Mouse (Mus musculus) adrenal gland, adult 18-20 months (tissue): ENCODE data around the gene Sh2b2. TPM values are rescaled to one million over a fixed set of nuclear protein-coding genes. Genes with fewer than 3 reads are reported as not detected.

ENCODE experiments used
- DNase-seq, 2 experiments: peaks; one replicate each; pipeline ENCODE4 v3.0.0; 2021 to 2022; ENCODE audit warnings: low spot score in 2 of 2
- long read RNA-seq, 2 experiments: library from polyadenylated mRNA; stranded (forward); transcript quantifications; one replicate each; pipeline ENCODE4 v2.0.0; 2021
- total RNA-seq, 2 experiments: library from RNA; stranded (reverse); gene quantifications; 1 replicate in 1 of 2; 2 replicates in 1 of 2; pipeline ENCODE4 v1.2.3; 2021

Sh2b2 gene
- 10 to 100 TPM; 21.8 to 85.0 TPM for total RNA-seq
- long read RNA-seq, experiment 1, transcript Sh2b2-201 (9 exons, 2,848 nt): major isoform, 127 of 200 reads
- long read RNA-seq, experiment 1, partial matches to known transcripts: 10 of 200 reads
- long read RNA-seq, experiment 1, other reads (novel, unspliced or antisense): 58 of 200 reads
- long read RNA-seq, experiment 2, transcript Sh2b2-201 (9 exons, 2,848 nt): major isoform, 27 of 55 reads
- long read RNA-seq, experiment 2, partial matches to known transcripts: 12 of 55 reads
- long read RNA-seq, experiment 2, other reads (novel, unspliced or antisense): 15 of 55 reads

DNA sequence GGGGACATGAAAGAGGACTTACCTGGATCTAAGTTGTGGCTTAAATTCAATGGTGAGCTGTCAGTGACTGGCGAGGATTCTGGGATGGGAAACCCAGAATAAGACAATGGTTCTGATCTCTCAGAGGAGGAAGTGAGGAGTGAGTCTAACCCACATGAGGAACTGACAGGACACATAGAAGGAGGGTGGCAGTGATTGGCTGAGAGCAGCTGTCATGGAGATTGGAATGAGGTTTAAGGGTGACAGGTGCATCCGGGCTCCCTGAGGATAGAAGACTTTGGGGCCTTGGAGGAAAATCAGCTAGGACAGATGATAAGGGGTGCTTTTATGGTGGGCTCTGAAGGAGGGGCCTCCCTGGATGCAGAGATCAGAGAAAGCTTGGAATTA, at the start of gene Sh2b2:
Gene Sh2b2, minus strand, starts transcription at position 105 of the 387 bp plus-strand sequence.
- DNase-seq: no peak

DNA sequence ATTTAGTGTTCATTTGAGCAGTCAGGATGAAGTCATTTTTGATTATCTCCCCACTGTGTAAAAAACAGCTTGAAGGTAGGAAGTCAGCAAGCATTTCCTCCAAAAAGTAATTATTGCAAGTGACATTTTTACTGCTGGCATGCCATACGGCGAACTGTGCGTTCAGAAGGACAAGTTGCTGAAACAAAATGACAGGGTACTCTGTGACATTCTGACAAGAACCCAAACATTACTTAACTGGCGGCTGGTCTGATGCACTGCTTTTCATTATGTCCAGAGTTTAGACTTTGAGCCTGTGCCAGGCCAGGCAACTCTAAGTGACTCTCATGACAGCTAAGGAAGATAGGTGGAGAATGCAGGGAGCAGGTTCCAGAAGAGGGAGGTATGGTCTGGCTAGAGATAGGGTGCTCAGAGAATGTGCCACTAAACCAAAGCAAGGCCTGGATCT, 46.6 kb upstream of the Sh2b2 start:
- no peak for DNase-seq

DNA sequence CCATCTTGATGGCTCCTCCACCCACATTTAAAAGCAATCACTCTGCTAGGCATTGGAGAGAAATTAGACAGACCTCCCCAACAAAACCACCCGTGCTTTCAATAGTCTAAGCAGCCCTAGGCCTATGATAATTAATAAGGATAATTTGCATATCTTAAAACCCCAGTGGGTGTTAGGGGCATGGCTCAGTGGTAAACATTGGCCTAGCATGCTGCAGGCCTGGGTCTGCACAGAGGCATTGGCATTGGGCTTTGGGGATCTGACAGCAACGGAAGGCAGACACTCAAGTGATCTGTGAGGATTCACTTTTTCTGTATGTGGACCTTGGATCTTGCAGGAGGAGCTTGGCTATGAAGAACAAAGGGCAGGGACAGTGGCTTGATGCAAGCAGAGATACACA, 46.0 kb upstream of the Sh2b2 start:
- DNase-seq: no peak

DNA sequence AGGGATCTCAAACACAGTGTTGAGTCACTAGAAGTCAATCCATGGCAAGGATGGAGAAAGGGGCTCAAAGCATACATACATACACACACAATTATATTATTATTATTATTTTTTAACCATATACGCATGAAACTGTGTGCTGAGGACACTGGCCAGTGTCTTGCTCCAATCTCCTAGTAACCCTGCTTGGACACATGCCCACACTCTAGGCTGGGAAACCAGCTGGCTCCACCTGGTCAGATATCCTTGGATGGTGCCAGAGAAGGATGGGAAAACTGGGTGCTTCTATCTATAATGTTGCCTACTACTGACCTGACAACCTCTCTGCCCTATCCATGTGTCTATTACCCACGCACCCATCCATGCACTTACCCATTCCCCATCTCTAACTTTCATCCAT, 45.2 kb upstream of the Sh2b2 start:
- DNase-seq: no peak

DNA sequence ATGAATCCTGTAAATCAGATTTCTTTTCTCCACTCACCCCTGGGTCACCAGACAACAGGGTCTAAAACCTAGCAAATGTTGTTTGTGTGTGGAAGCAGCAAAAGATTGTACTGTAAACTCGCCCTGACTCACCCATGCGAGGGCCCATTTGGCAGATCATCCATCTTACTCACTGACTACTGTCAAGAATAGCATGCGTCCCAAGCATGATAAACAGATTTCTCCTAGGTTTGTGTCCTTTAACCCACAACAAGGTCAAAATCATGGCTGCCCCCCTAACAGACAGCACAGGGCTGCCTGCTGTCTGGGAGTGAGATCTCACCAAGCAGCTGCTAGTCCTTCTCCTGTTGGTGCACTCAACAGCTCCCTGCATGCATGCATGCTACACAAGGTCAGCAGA, 43.4 kb upstream of the Sh2b2 start:
- no peak for DNase-seq

DNA sequence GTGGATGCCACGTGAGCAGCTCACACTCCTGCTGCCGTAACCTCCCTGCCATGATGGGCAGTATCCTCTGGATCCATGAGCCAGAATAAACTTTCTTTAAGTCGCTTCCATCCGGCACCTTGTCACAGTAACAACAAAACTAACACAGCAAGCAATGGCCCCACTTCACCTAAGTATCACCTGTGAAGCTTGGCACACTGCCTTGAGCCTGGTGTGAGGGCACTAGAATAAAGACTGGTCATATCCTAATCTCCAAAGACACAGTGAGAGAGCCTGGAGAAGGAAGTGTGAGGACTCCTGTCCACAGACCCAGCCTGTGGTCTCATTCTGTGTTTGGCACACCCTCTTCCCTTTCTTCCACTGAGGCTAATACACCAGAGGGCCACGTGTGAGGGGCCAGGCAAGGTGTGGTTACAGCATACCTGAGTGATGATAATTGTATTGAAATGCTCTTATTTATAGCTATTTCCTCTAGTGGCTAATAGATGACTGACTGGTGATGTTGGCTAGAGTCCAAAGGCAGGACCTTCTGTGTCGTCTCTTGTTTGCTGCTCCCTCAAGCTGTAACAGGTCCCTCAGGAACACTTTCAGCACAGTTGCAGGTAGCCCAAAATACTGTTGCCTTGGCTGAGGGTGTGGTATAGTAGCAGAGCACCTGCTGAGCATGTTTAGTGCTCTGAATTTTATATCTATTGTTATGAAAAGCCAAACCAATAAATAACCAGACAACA, 42.2 kb upstream of the Sh2b2 start:
- DNase-seq: no peak

GRCm38 (mm10) chr5:136286566-136286965, 40.2 kb upstream of the Sh2b2 start:
- no peak for DNase-seq

- no peak for DNase-seq
Observed at GRCm38 (mm10) chr5:136285106-136285505, 38.8 kb upstream of the Sh2b2 start.

- DNase-seq: no peak
Observed at GRCm38 (mm10) chr5:136281351-136281750, 35.0 kb upstream of the Sh2b2 start.

- DNase-seq: no peak
Observed at GRCm38 (mm10) chr5:136274739-136275138, 28.4 kb upstream of the Sh2b2 start.

DNA sequence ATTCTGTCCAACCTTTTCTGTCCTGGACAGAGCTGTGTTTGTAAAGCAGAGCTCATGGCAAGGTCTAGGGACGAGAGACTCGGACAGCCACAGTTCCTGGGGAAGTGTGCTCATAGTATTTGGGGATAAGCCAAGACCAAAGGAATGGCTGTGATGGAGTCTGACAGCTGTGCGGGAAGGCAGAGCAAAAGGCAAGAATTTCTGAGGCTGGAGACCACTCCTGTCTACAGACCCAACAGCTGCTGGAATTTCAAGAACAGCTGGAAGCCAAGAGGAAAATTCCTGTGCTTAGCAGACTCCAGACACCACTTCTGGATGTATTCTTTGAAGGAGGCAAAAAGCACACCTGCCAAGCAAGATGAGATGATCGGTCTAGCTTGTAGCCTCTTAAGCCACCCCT, 23.6 kb upstream of the Sh2b2 start:
- DNase-seq: no peak

- no peak for DNase-seq
Observed at GRCm38 (mm10) chr5:136266077-136266476, 19.7 kb upstream of the Sh2b2 start.

DNA sequence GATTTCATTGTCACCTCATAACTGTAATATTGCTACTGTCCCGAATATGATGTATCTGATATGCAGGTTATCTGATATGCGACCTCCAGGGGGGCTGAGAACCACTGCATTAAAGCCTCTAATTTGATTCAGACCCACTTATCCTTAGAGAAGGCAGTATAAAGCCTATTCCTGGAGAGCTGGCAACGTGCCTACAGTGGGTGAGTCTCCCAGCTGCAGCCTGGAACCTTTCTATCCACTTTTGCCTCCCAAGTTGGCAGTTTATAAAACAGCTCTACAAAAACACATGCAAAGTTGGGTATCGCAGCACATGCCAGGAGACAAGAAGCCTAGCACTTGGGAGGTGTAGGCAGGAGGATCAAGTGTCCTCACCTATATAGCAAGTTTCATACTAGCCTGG, 17.0 kb upstream of the Sh2b2 start:
- no peak for DNase-seq

- DNase-seq: peak; percentile 64 to 80
Observed at GRCm38 (mm10) chr5:136258919-136259318, 12.6 kb upstream of the Sh2b2 start.

DNA sequence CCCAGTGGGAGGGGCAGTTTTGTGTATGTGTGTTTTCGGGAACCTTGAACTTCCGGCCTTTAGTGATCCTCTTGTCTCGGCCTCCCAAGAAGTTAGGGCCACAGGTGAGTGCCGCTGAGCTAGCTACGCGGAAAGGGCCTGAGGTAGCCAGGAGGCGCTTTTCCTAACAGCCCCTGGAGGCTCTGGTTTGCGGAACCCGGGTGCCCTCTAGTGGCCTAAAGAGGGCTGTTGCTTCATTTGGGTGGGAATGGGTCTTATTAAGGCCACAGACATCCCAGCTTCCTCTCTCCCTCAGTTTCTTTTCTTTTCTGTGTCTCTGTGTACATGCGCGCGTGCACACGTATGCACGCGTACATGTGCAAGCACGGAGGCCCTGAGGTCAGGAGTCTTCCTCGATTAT, 6.5 kb upstream of the Sh2b2 start:
- DNase-seq: peak; percentile 78 to 91

GRCm38 (mm10) chr5:136251004-136251403, 4.6 kb upstream of the Sh2b2 start:
- DNase-seq: peak; percentile 37 to 72

- no peak for DNase-seq
Observed at GRCm38 (mm10) chr5:136248441-136248840, 2.1 kb upstream of the Sh2b2 start.

DNA sequence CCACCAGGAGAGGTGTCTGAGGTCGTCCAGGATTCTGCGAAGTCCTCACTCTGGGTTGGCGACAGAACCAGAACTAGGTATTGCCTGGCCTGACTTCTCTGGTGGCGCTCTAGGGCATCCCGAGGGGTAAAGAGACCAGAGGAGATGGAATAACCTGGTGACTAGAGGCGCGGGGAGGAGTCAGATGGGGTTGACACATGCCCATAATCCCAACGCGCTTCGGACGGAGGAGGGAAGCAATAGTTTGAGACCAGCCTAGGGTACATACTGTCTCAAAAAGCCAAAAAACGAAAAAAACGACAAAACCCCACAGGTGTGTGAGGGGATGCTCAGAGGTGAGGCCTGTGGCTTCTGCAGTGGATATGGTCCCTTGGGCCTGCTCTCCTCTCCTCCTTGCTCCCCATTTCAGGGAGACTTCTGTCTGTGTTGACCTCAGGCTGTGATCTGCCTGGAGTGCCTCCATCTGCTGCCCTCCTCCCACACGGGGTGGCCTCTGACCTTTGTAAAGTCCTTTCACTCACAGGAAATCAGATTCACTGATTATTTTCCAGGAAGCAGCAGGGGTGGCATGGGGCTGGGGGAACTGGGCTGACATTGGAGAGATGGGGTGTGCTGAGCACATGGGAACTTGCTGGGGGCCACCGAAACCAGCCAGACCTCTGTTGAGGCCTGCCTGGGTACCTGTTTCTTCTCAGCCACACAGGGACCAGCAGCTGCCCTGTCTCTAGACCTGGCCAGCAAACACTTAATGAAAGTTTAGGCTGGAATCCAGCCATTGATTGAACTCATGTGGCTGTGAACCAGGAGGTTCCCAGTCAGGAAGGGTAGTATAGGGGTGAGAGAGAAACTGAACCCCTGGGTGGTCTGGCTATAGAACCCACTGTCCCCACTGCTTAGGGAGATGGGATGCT, 560 bp downstream of the Sh2b2 start:
- DNase-seq: no peak

DNA sequence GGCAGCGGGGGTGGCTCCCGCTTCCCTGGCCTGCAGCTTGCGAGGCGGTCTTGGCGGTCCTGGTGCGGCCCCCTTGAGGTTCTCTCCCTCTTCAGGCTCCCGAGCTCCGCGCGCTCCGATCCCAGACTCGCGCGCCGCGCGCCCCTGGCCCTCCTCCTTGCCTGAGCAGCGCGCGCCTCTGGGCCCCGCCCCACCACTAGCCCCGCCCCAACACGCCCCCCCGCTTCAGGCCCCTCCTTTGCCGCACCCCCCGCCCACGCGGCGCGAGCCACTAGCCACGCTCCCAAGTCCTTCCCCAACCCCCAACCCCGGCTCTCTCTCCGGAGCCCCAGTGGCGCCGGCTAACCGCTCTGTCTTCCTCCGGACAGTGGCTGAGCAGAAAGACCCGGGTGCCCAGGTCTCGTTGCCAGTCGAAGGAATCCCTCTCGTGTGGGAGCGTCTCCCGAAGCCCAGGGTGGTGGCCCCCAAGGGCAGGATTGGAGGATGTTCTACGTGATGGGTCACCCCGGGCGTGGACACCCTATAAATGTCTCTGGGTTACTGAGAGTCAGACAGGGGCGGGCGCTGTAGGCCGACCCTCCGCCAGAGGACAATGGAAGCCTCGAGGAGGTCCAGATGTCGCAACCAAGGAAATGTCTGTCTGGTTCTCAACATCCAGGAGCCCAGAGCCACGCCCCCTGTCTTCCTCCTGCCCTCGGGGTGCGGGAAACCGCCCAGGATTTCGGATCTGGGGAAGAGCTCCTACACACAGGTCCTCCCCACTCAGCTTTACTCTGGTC, 1.4 kb downstream of the Sh2b2 start:
- DNase-seq: peak; percentile 88 to 95

DNA sequence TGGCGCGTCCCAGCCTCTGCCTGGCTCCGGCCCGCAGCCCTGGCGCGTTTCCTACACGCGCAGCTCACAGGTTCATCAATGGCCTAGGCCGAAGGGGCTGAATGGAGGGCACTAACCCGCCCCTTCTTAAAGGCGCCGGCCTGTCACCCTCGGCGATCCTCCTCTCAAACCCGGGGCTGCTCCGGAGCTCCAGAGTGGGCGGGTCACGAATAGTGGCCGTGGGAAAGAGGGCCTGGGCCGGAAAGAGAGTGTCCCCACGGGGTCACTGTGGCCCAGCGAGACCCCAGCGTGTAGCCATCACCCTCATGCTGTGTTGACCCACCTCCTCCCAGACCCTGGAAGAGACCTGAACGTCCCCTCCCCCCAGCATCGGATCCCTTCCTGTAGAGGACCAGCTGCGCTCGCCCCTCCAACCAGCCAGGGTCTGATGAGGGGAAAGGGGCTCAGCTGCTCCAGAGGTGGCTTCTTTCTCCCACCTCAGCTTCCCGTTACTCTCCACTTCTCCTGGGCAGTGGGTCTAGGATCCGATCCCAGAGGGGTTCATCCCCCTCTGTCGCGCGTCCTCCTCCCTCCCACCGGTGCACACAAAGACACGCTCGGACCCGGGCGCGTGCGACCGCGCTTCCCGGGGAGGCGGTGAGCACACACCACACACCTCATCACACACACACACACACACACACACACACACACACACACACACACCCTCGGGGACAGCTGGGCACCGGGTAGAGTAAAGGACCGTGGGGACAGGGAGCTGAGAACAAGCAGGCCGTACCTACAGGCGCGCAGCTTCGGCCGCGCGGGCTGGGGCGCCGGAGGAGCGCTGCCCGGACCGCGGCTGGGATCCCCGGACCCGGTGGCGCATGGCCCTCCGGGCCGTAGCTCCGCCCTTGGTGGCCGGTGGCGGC, 2.2 kb downstream of the Sh2b2 start:
- peak; percentile 22 to 55 for DNase-seq
